Mouse (Mus musculus) activated CD4-positive, CD25-positive, alpha-beta regulatory T cell, adult 4 months (primary cell): Measurements from ENCODE around the gene Mtor. TPM values are rescaled to one million over a fixed set of nuclear protein-coding genes. Genes with fewer than 3 reads are reported as not detected.

ENCODE experiments used
- ATAC-seq: one replicate; pipeline ENCODE4 v1.8.0; 2017
- polyA plus RNA-seq, 2 experiments: library from polyadenylated mRNA; unstranded; fragments of 100-300 nt; shearing (Covaris generic); gene quantifications; one replicate each; pipeline ENCODE4 v1.2.1; 2017

Gene Mtor
- polyA plus RNA-seq, 2 experiments from 2014 or later, result 11.3 to 11.5 TPM

GRCm38 (mm10) chr4:148598826-148599225, 150.4 kb downstream of the Mtor start:
- ATAC-seq, result no peak

DNA sequence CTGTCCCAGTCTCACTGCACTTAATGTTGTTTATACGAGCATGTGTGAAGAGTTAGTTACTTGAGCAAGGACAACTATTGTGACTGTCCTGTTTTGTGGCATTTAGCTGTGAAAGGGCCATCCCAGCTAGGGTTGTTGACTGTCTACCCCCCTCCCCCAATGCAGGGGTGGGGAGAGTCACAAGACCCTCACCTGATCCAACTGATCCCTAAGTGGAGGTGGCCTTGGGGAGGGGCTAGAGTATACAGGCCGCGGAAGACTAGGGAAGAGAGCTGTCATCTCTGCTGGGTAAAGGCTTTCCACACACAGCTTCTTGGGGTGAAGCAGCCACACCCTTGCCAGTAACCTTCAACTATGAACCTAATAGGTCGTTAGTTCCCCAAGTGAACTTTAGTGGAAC, 151.9 kb downstream of the Mtor start:
- ATAC-seq, result no peak

DNA sequence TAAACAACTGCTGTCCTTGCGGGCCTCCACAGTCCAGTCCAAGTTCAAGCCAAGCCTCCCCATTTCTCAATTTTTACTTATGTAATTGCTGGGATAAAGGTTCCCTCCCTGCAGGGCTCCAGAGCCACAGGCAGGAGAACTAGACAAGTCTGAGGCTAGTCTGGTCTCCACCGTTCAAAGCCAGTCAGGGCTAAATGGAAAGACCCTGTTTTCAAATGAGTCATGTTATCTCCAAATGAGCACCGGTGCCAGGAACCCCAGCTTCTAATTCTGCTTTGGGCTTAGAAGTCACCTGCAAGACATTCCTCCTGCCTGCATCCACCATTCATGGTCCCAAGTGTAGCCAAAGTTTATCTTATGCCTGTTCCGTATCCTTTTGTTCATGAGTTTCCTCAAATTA, 153.5 kb downstream of the Mtor start:
- no peak for ATAC-seq

DNA sequence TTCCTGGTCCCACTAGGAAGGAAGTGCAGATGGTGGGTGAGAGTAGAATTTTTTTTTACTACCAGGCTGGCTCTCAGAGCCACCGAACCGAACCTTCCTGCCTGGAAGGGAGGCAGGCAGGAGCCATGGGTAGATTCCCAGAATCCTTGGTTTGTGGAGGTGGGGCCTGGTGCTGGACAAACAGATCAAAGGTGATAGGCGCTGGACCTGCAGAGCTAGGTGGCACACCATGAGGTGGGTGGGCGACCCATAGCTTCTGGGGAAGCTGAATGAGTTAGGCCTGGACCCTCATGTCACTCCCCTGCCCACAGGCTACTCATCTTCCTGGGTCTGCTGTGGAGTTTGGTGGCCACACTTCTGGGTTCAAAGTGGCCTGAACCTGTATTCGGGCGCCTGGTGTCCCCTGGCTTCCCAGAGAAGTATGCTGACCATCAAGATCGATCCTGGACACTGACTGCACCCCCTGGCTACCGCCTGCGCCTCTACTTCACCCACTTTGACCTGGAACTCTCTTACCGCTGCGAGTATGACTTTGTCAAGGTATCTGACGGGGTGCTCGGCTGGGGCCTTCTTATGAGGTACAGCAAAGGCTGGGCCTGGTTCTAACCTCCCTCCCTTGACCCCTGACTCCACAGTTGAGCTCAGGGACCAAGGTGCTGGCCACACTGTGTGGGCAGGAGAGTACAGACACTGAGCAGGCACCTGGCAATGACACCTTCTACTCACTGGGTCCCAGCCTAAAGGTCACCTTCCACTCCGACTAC, 154.1 kb downstream of the Mtor start, which contains the start of gene Masp2:
Gene Masp2 (plus strand): TSS at position 198 of the 764 bp plus-strand sequence.
- no peak for ATAC-seq

DNA sequence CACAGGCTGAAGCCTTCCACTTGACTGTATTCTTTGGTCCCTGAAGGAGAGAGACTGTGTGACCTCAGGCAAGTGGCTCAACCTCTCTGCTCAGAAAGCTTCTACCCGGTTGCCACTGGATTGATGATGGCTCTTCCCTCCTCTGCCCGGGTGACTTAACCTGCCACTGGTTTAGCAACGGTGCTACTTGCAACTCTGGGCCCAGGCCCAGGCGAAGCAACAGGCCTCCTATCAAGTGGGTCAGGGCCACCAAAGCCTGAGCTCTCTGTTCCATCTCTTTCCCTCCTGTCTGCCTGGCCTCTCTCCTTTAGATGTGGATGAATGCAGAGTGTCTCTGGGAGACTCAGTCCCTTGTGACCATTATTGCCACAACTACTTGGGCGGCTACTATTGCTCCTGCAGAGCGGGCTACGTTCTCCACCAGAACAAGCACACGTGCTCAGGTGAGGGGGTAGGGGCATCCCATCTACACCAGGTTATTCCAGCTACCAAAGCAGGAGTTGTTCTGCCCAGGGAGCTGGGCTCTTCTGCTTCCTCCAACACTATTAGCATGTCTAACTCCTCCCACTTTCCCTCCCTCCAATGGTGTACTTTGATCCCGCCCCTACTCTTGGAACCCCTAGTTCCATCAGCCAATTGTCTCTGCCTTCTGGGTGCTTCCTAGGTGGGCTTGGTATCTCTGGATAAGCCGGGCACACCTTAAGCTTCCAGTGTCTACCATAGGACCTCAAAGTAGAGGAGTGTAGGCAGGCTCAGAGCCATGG, 155.1 kb downstream of the Mtor start:
- no peak for ATAC-seq

GRCm38 (mm10) chr4:148604141-148604540, 155.7 kb downstream of the Mtor start:
- ATAC-seq, result no peak

- ATAC-seq, result peak; percentile 71
These were observed 156.2 kb downstream of the Mtor start for GRCm38 (mm10) chr4:148604541-148605165.

Other genes starting within 250 kb of the Mtor start
- gene Disp3, start 160.6 kb upstream of the Mtor start, polyA plus RNA-seq, result not detected
- gene Ubiad1, start 3.8 kb upstream of the Mtor start, polyA plus RNA-seq, result 1 to 10 TPM; 7.4 to 8.4 TPM
- gene Angptl7, start 51.8 kb downstream of the Mtor start, polyA plus RNA-seq, result under 1 TPM in 1 of 2 experiments, not detected in 1; 0.20 TPM
- gene Exosc10, start 109.8 kb downstream of the Mtor start, polyA plus RNA-seq, result 10 to 100 TPM; 65.2 to 88.1 TPM
- gene Srm, start 142.9 kb downstream of the Mtor start, polyA plus RNA-seq, result 1 to 10 TPM; 7.9 to 9.9 TPM
- not detected for gene Masp2, start 153.9 kb downstream of the Mtor start, polyA plus RNA-seq
- 100 to 1,000 TPM; 149 to 181 TPM for gene Tardbp, start 178.4 kb downstream of the Mtor start, polyA plus RNA-seq
- gene Gm572, start 194.7 kb downstream of the Mtor start, polyA plus RNA-seq, result not detected